Mouse (Mus musculus) lung, embryonic 14.5 days (tissue): ENCODE measurements around the gene Ttc34. TPM values are rescaled to one million over a fixed set of nuclear protein-coding genes. Genes with fewer than 3 reads are reported as not detected.

Experiments
- ATAC-seq: fragments of 200-750 bp; cut with Nextera tagmentation; 2 replicates; pipeline ENCODE4 v1.8.0; 2017; ENCODE audit warnings: mild to moderate bottlenecking, moderate TSS enrichment, moderate library complexity; ENCODE audit not compliant: insufficient read depth
- DNase-seq: peaks from one replicate; pipeline ENCODE4 v3.0.0-alpha.2; 2015
- H3K27ac ChIP-seq: fragments of 300-500 bp; sonication (generic); 2 replicates; pipeline ENCODE4 v1.5.1; 2014; ENCODE audit warnings: low read depth, mild to moderate bottlenecking, moderate library complexity
- H3K27me3 ChIP-seq: fragments of 300-500 bp; sonication (generic); 2 replicates; pipeline ENCODE4 v1.6.1; 2014; ENCODE audit warnings: low read length, control low read depth; ENCODE audit not compliant: insufficient read depth
- H3K36me3 ChIP-seq: fragments of 300-500 bp; sonication (generic); 2 replicates; pipeline ENCODE4 v1.6.1; 2014; ENCODE audit warnings: control low read depth; ENCODE audit not compliant: insufficient read depth
- H3K4me1 ChIP-seq: fragments of 300-500 bp; sonication (generic); 2 replicates; pipeline ENCODE4 v1.6.1; 2014; ENCODE audit warnings: antibody characterized with exemption, control low read depth; ENCODE audit not compliant: insufficient read depth
- H3K4me2 ChIP-seq: fragments of 300-500 bp; sonication (generic); 2 replicates; pipeline ENCODE4 v1.6.1; 2014; ENCODE audit warnings: mild to moderate bottlenecking
- H3K4me3 ChIP-seq: fragments of 300-500 bp; sonication (generic); 2 replicates; pipeline ENCODE4 v1.5.1; 2014; ENCODE audit warnings: low read depth, low read length
- H3K9ac ChIP-seq: fragments of 300-500 bp; sonication (generic); 2 replicates; pipeline ENCODE4 v1.6.1; 2014
- H3K9me3 ChIP-seq: fragments of 300-500 bp; sonication (generic); 2 replicates; pipeline ENCODE4 v1.6.1; 2016; ENCODE audit warnings: low read depth, low read length, control low read depth
- CTCF ChIP-seq: IDR thresholded peaks from 2 replicates; pipeline ENCODE4 v1.5.1; 2016; ENCODE audit warnings: antibody characterized with exemption, low read depth
- WGBS: fragments of 180-500 bp; shearing (Covaris S2); extraction: QIAGEN DNeasy Blood & Tissue Kit; methylation state at CpG from one replicate; pipeline ENCODE4 v1.1.7; 2014; 5-methylcytosine and 5-hydroxymethylcytosine counted together
- polyA plus RNA-seq: library from polyadenylated mRNA; unstranded; fragments of >200 nt; fragmentation: Nextera tagmentation; extraction: Ambion mirVana; gene quantifications from 2 replicates; pipeline ENCODE4 v1.2.1, GENCODE M21; 2014

The Ttc34 gene
- polyA plus RNA-seq, 1 experiment from 2014 or later = 0.30 TPM

DNA sequence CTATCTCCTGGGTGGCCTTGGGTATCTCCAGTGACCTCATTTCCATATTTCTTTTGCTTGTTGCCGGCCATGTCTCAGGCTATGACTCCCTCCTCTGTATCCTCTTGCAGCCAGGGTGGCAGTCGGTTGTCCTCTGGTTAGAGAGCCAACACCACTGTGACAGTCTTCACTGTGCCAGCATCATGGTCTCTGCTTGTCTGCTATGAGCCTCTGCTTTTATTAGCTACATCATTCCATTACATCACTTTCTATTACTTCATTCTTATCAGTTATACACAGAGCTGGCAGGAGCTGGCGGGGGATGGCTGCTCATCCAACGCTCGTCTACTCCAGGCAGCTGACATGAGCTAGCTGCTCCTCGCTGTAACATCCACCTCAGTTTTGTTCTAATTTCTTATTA, 43.5 kb downstream of the Ttc34 start:
- H3K36me3 ChIP-seq = no peaks in the 10 kb centered on the region
- no peak overlapping the region for H3K4me2 ChIP-seq
- ATAC-seq (no peak), DNase-seq (peak; percentile 6)
- H3K4me3 ChIP-seq = no peak overlapping the region
- no peaks in the 10 kb centered on the region; the same call in 1 of the 2 replicates for H3K4me1 ChIP-seq
- H3K9ac ChIP-seq = no peak overlapping the region
- no peak for TF ChIP-seq CTCF
- no peaks in the 10 kb centered on the region for H3K9me3 ChIP-seq
- 53% methylated on average over 6 of the region's 6 CpGs for WGBS
- H3K27ac ChIP-seq = 0 out of 2 replicates have a peak overlapping the region, but pooled peaks have one; percentile 50
- H3K27me3 ChIP-seq = no peaks in the 10 kb centered on the region

DNA sequence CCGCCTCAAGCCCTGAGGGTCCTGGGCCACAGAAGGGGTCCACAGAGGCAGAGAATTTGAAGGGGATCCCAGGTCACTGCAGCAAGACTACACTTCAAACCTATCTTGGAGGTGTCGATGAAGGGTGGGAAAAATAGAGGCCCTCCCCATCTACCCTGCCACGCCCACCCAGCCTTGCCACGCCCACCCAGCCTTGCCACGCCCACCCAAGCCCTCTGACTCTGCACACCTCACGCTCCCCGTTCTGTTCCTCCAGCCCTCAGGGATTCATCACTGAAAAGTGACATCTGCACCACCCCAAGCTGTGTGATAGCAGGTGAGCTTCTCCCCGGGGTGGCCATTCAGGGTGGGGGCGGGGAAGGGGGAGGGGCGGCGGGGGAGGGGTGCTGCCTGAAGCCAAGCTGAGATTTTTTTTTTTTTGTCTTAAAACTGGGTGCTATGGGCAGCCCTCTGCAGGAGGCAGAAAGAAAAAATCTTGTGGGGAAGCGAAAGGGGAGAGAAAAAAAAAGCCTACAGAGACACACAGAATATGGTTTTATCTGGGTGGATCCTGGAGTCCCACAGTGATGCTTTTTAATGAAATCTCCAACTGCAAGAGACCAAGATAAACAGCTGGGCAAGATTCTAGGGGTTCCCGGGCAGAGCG, 44.9 kb downstream of the Ttc34 start:
- Histone ChIP-seq H3K9me3 (no peaks in the 10 kb centered on the region), H3K27me3 (no peaks in the 10 kb centered on the region), H3K4me2 (no peak overlapping the region), H3K4me1 (no peaks in the 10 kb centered on the region; the same call in 1 of the 2 replicates), H3K4me3 (no peak overlapping the region), H3K27ac (no peak overlapping the region), H3K9ac (no peak overlapping the region), H3K36me3 (no peaks in the 10 kb centered on the region)
- DNase-seq (no peak), ATAC-seq (no peak)
- no peak for TF ChIP-seq CTCF
- 18% methylated on average over 14 of the region's 14 CpGs for WGBS

DNA sequence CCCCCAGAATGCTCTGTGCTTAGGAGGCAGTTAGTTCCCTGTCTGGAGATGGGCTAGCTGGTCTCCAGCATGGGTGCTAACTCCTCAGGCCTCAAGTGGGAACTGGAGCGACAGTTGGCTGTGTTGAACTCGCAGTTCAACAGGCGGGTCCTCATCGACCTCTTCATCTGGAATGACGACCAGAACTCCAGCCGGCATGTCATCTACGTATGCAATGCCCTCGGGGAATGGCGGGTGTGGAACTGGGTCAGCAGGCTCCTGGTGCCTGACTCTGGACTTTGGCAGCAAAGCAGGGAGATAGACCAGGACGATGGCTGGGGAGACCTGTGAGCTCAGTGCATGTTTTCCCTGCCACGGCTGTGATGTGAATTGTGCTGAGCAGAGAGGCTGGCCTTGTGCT, 48.2 kb downstream of the Ttc34 start:
- no peaks in the 10 kb centered on the region for H3K36me3 ChIP-seq
- ATAC-seq = no peak
- no peak overlapping the region for H3K27ac ChIP-seq
- no peak for TF ChIP-seq CTCF
- H3K4me3 ChIP-seq = no peak overlapping the region
- no peaks in the 10 kb centered on the region for H3K4me1 ChIP-seq
- no peaks in the 10 kb centered on the region for H3K27me3 ChIP-seq
- no peak overlapping the region for H3K9ac ChIP-seq
- no peak overlapping the region for H3K4me2 ChIP-seq
- no peak for DNase-seq
- no peaks in the 10 kb centered on the region for H3K9me3 ChIP-seq
- WGBS = 73% methylated on average over 11 of the region's 11 CpGs

DNA sequence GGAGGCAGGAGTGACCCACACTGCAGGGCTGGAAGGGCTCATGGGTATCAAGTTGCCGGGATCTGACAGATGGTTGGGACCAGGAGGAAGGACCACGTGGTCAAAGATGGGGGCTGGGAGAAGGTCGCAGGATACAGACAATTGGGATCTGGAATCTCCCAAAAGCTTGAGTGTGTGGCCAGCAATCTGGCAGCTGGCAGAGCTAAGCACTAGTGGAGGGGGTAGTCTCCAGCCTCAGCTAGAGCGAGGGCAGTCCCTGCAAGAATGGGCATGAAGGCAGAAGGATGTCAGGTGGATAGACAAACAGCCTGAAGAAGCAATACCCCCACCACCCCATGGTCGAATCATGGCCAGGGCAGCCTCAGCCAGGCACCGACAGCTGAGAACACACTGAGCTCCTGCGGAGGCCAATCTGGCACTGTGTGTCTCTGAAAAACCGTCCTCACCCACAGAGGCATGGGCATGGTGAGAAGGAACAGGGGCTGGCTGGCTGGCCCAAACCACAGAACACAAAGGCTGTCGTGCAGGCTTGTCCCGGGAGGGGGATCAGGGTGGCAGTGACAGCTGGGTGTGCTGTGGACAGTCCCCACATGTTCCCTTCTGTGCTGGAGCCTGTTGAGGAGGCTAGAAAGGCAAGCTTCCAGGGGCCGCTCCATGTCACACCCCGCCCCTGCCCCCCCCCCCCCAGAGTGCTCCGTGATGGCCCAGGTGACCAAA, 49.8 kb downstream of the Ttc34 start:
- H3K4me3 ChIP-seq = no peak overlapping the region
- ATAC-seq (no peak), DNase-seq (no peak)
- H3K36me3 ChIP-seq = no peaks in the 10 kb centered on the region
- WGBS = 55% methylated on average over 13 of the region's 13 CpGs
- no peak for TF ChIP-seq CTCF
- H3K9me3 ChIP-seq = no peaks in the 10 kb centered on the region
- no peaks in the 10 kb centered on the region for H3K27me3 ChIP-seq
- no peak overlapping the region for H3K27ac ChIP-seq
- no peak overlapping the region for H3K9ac ChIP-seq
- no peak overlapping the region for H3K4me2 ChIP-seq
- no peaks in the 10 kb centered on the region for H3K4me1 ChIP-seq

DNA sequence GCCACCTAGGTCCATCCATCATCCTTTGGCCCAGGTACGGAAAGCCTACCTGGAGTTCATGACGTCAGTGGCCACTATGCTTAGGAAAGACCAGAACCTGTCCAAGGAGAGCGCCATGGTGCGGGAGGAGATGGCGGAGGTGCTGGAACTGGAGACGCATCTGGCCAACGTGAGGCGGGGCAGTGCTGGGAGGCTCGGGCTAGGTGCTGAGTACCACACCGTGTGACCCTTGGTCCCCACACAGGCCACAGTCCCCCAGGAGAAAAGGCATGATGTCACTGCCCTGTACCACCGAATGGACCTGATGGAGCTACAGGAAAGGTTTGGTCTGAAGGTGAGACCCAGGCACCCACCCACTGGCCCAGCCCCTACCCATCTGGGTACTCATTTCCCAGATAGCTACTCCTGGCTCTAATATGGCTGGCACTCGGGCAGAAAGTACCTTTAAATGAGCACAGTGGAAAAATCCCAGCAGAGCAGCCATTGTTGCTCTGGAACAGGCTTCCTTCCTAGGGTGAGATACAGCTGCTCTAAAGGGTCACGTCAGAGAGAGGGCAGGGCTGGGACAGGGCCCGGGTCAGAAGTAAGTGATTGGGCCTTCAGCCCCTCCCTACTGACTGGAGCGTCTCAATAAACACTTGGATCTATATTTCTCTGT, 50.5 kb downstream of the Ttc34 start:
- Histone ChIP-seq H3K27ac (no peak overlapping the region), H3K4me1 (no peaks in the 10 kb centered on the region), H3K9me3 (no peaks in the 10 kb centered on the region), H3K4me2 (no peak overlapping the region), H3K36me3 (no peaks in the 10 kb centered on the region), H3K9ac (no peak overlapping the region), H3K27me3 (no peaks in the 10 kb centered on the region), H3K4me3 (no peak overlapping the region)
- WGBS = 77% methylated on average over 15 of the region's 15 CpGs
- no peak for TF ChIP-seq CTCF
- DNase-seq (no peak), ATAC-seq (no peak)

DNA sequence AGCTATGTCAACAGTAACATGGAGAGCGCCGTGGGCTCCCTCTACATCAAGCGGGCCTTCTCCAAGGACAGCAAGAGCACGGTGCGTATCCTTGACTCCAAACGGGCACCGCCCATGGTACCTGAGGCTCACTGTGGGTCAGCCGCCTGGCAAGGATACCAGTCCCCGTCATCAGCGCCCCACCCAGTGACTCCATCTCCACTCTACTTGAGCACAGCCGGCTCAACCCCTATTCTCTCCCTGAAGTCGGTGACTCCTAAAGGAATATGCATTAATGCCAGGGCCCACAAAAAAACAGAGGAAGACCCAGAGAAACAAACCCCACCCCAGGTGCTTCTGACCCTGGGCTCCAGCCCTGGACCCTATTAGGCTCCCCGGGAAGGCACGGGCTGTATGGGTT, 53.6 kb downstream of the Ttc34 start:
- Histone ChIP-seq H3K36me3 (no peaks in the 10 kb centered on the region), H3K27ac (no peak overlapping the region), H3K9ac (no peak overlapping the region), H3K9me3 (no peaks in the 10 kb centered on the region), H3K4me3 (no peak overlapping the region), H3K4me1 (no peaks in the 10 kb centered on the region), H3K27me3 (no peaks in the 10 kb centered on the region), H3K4me2 (no peak overlapping the region)
- WGBS = 79% methylated on average over 14 of the region's 14 CpGs
- DNase-seq (no peak), ATAC-seq (no peak)
- TF ChIP-seq CTCF = no peak

DNA sequence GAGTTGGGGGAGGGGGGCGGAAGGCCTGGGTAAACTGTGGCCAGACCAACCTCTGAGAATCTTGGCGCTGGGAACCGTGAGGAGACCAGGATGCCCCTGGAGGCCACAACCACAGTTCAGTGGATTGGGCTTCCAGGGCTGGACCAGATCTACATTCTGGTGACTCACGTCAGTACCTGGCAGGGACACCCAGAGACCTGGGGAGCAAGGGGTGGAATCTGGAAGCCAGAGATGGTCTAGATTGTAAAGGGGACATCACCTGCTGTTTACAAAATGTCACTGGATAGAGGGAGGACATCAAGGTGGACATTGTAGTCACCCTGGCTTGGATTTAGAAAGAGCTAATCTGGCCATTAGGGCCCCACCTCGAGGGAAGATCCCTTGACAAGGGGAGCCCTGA, 58.3 kb downstream of the Ttc34 start:
- no peak overlapping the region for H3K4me2 ChIP-seq
- no peak overlapping the region for H3K27ac ChIP-seq
- TF ChIP-seq CTCF = no peak
- no peak overlapping the region for H3K4me3 ChIP-seq
- H3K27me3 ChIP-seq = no peaks in the 10 kb centered on the region
- 65% methylated on average over 5 of the region's 5 CpGs for WGBS
- DNase-seq (no peak), ATAC-seq (no peak)
- peaks cover 12% of the 10 kb centered on the region for H3K4me1 ChIP-seq
- no peak overlapping the region for H3K9ac ChIP-seq
- no peaks in the 10 kb centered on the region for H3K9me3 ChIP-seq
- no peaks in the 10 kb centered on the region for H3K36me3 ChIP-seq
